Mouse (Mus musculus) liver, adult 2 months (tissue): ENCODE data around the gene Dstyk.

Experiments used
- CTCF ChIP-seq: fragments of 200-500 bp; IDR thresholded peaks from 2 replicates; pipeline ENCODE4 v1.5.1; 2011; ENCODE audit warnings: low read depth, low read length, control low read depth
- POLR2A ChIP-seq: fragments of 200-500 bp; IDR thresholded peaks from 2 replicates; pipeline ENCODE4 v1.6.1; 2011; ENCODE audit warnings: low read length, control low read depth; ENCODE audit not compliant: insufficient read depth; ENCODE audit errors: extremely low read depth

- TF ChIP-seq CTCF (no peak), POLR2A (no peak)
Observed at GRCm38 (mm10) chr1:132472537-132472936, 55.2 kb downstream of the Dstyk start.
